Mouse (Mus musculus) olfactory bulb, adult 2 months (tissue): Measurements from ENCODE around the gene Dnajc25.

ENCODE experiments used
- CTCF ChIP-seq: fragments of 200-500 bp; IDR thresholded peaks from 2 replicates; pipeline ENCODE4 v1.5.1; 2012; ENCODE audit warnings: low read depth, mild to moderate bottlenecking, low read length, moderate library complexity; ENCODE audit not compliant: insufficient read depth
- POLR2A ChIP-seq: fragments of 200-500 bp; IDR thresholded peaks from 2 replicates; pipeline ENCODE4 v1.6.1; 2012; ENCODE audit warnings: mild to moderate bottlenecking, low read depth, low read length, moderate library complexity; ENCODE audit not compliant: insufficient read depth

DNA sequence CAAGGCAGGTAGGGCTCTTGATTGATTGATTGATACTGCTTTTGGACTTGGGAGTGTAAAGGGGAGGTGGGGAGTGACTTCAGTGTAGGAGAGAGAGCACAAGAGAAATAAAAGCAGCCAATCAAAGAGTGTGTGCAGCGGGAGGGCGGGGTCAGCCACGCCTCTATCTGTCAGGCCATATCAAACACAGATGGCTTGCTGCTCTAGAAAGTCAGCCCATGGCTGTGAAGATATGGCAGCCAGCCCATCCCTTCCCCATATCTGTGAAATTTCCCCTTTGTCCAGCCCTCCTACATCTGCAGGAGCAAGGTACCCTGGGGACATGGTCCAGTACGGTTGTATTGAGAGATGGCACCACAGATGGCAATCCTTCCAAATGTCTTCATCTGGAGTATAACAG lies 24.2 kb upstream of the Dnajc25 start:
- TF ChIP-seq CTCF, result no peak
- TF ChIP-seq POLR2A, result no peak
